Mouse (Mus musculus) erythroblast, embryonic 14.5 days (primary cell): ENCODE measurements around the gene Sprr1a. TPM values are rescaled to one million over a fixed set of nuclear protein-coding genes. Genes with fewer than 3 reads are reported as not detected.
"Not testable (repeated sequence)": the region's sequence is repeated elsewhere in the genome, so short reads cannot be mapped to it uniquely, and the experiment has no call there.

Source experiments
- H3K27me3 ChIP-seq: 2 replicates; pipeline ENCODE4 v1.6.1; 2012; ENCODE audit warnings: inconsistent platforms; ENCODE audit not compliant: control insufficient read depth
- H3K36me3 ChIP-seq: 2 replicates; pipeline ENCODE4 v1.6.1; 2012; ENCODE audit warnings: mild to moderate bottlenecking, inconsistent platforms; ENCODE audit not compliant: control insufficient read depth
- H3K4me1 ChIP-seq: 2 replicates; pipeline ENCODE4 v1.6.1; 2012; ENCODE audit warnings: inconsistent platforms; ENCODE audit not compliant: control insufficient read depth
- H3K4me3 ChIP-seq: replicated peaks from 2 replicates; pipeline ENCODE3; 2012; ENCODE audit warnings: moderate library complexity, mild to moderate bottlenecking, inconsistent platforms
- H3K9me3 ChIP-seq: 2 replicates; pipeline ENCODE4 v1.6.1; 2012; ENCODE audit warnings: low read length, inconsistent platforms, mixed read lengths; ENCODE audit not compliant: control insufficient read depth
- GATA1 ChIP-seq: IDR thresholded peaks from 2 replicates; pipeline ENCODE4 v1.6.1; 2012; ENCODE audit warnings: low read length, inconsistent platforms, mixed read lengths
- TAL1 ChIP-seq: IDR thresholded peaks from 3 replicates; pipeline ENCODE4 v1.6.1; 2012; ENCODE audit warnings: low read length, inconsistent platforms, mixed read lengths
- polyA plus RNA-seq: library from polyadenylated mRNA; stranded (reverse); fragments of >175 nt; gene quantifications from 2 replicates; pipeline ENCODE4 v1.2.3, GENCODE M21; 2012

Sprr1a gene
- not detected in 2 replicates for polyA plus RNA-seq

DNA sequence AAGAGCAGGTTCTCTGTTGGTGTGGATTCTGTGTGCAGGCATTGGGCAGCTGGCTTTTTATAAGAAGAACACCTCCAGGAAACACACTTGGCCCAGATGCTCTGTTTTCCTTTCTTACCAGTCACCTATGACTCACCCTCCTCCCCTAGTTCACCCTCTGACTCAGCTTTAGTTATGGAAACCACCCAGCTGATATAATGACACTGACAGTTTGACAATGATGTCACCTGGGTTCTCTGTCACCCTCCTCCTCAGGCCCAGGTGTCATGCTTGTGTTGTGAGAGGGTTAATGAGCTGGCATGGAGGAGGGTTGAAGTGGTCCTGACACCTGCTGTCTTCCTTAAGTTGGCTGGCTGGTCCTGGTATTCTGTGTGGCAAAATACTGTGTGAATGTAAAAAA lies at the start of gene Sprr1a:
Sprr1a (minus strand) TSS at position 33 of the 400 bp plus-strand sequence.
- H3K4me1 ChIP-seq: no peaks in the 10 kb centered on the region
- no peak for TF ChIP-seq GATA1
- no peak for TF ChIP-seq TAL1

DNA sequence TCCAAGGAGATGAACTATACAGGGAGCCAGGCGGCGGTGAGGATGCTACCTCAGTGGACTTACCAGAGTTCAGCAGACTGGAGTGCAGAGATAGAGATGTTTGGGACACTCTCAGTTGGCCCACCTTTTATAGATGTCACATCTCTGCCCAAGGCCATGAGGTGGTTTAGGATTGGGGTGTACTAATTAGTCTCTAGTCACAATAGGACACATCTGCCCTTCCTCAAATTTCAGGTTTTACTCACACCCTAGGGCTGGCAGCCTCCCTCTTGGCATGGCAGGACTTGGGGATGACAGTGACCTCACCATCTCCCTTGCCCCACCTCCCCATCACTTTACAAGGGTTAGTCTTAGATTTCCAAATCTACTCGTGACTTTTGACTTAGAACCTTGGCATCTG lies 48.7 kb upstream of the Sprr1a start, which contains the start of gene 2310046K23Rik:
2310046K23Rik (minus strand) TSS at position 101 of the 400 bp plus-strand sequence.
- Histone ChIP-seq H3K4me1 (no peaks in the 10 kb centered on the region), H3K36me3 (no peaks in the 10 kb centered on the region), H3K9me3 (no peaks in the 10 kb centered on the region), H3K4me3 (no peak within 1 kb of the TSS), H3K27me3 (no peaks in the 10 kb centered on the region)
- TF ChIP-seq TAL1 (no peak), GATA1 (no peak)

More for the DNA sequence above, at the start of gene Sprr1a:
- Histone ChIP-seq H3K36me3 (no peaks in the 10 kb centered on the region), H3K4me3 (no peak within 1 kb of the TSS), H3K9me3 (no peaks in the 10 kb centered on the region), H3K27me3 (no peaks in the 10 kb centered on the region)

DNA sequence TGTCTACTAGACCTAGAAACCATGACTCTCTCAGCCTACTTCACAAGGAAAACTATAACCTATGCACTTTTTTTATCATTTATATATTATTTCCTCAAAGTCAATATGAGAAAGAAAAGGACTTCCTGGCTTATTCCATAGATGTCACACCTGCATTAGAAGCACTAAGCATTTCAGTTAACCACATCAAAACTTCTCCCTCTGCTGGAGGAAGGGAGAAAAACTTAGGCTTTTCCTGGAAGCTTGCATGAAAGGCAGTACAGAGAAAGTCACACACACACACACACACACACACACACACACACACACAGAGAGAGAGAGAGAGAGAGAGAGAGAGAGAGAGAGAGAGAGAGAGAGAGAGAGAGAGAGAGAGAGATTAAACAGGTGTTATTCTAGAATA lies 26.6 kb upstream of the Sprr1a start:
- Histone ChIP-seq H3K9me3 (no peaks in the 10 kb centered on the region), H3K27me3 (no peaks in the 10 kb centered on the region), H3K36me3 (no peaks in the 10 kb centered on the region), H3K4me1 (no peaks in the 10 kb centered on the region), H3K4me3 (no peak overlapping the region)
- no peak for TF ChIP-seq TAL1
- TF ChIP-seq GATA1: no peak

DNA sequence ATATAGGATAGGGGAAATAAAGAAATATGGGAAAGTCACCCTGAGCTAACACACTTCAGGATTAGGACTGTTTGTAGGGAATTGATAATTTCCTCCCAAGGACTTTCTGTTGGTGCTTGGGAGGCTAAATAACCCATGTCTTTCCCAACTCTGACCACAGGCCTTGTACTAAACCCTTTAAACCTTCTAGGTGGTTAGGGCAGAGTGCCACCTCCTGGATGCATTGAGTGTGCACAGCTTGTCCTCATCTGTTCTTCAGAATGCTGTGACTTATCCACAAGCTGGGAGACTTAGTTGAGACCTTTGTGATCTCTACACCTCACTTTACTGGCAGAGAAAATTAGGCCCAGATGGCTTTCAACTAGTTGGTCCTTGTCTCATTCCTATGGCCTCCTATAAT lies 25.1 kb upstream of the Sprr1a start:
- Histone ChIP-seq H3K4me1 (no peaks in the 10 kb centered on the region), H3K36me3 (no peaks in the 10 kb centered on the region), H3K27me3 (no peaks in the 10 kb centered on the region), H3K4me3 (no peak overlapping the region), H3K9me3 (no peaks in the 10 kb centered on the region)
- no peak for TF ChIP-seq TAL1
- no peak for TF ChIP-seq GATA1

DNA sequence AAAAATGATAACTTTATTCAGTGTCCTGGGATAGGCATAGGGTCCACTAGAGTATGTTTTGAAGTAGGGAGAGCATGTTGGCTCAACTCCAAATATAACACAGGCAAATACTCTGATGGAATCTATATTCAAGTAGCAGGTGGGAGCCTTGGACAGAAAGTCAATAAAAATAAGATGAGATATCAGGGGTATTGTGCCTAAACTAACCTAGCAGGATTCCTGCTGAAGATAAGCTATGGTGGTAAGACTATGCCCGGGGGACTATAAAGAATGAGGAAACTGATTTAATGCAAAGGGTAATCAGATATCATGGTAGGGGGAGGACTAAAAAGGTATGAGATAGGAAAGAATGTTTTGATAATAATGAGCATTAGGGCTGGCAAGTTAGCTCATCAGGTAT lies 22.5 kb upstream of the Sprr1a start:
- Histone ChIP-seq H3K27me3 (no peaks in the 10 kb centered on the region), H3K36me3 (no peaks in the 10 kb centered on the region), H3K4me3 (no peak overlapping the region), H3K9me3 (no peaks in the 10 kb centered on the region), H3K4me1 (no peaks in the 10 kb centered on the region)
- TF ChIP-seq GATA1 (no peak), TAL1 (no peak)

DNA sequence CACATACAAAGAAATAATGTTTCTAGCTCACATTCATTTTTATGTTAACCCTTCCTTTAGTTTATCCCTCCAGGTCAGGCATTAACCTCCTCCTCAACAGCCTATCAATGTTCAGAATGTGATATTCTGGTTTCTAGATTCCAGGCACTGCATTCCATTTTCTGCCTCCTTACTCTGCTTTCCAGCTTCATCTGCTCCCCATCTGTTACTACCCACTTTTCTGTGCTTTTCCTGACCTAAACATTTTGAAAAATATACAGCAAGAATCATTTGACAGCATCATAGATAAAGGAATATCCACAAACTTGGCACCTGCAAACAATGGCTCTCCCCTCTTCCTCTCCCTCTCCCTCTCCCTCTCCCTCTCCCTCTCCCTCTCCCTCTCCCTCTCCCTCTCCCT lies 17.8 kb upstream of the Sprr1a start:
- TF ChIP-seq TAL1 (no peak), GATA1 (no peak)
- no peak overlapping the region for H3K4me3 ChIP-seq

DNA sequence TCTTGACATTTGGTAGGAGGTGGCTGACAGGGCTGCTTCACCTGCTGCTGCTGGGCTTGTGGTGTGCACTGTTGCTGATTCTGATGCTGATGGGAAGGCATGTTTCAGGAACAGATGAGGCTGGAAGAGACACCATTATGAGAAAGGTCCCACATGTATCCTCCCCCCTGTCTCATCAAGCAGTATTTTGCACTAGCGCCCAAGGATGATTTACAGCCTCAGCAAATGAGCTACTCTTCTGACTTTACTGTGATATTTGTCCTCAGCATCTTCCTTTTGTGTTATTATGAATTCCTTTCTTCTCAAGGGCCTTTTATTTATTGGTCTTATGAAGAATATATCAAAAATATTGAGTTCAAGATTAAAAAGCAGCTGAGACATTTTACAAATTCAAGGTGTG lies 14.7 kb upstream of the Sprr1a start, which contains the start of gene Sprr4:
Sprr4 (minus strand) TSS at position 101 of the 400 bp plus-strand sequence.
- Histone ChIP-seq H3K4me3 (no peak within 1 kb of the TSS), H3K4me1 (no peaks in the 10 kb centered on the region), H3K27me3 (no peaks in the 10 kb centered on the region), H3K9me3 (no peaks in the 10 kb centered on the region), H3K36me3 (no peaks in the 10 kb centered on the region)
- TF ChIP-seq GATA1: no peak
- TF ChIP-seq TAL1: no peak

More for the DNA sequence above, 17.8 kb upstream of the Sprr1a start:
- Histone ChIP-seq H3K27me3 (no peaks in the 10 kb centered on the region), H3K9me3 (no peaks in the 10 kb centered on the region), H3K36me3 (no peaks in the 10 kb centered on the region), H3K4me1 (no peaks in the 10 kb centered on the region)

DNA sequence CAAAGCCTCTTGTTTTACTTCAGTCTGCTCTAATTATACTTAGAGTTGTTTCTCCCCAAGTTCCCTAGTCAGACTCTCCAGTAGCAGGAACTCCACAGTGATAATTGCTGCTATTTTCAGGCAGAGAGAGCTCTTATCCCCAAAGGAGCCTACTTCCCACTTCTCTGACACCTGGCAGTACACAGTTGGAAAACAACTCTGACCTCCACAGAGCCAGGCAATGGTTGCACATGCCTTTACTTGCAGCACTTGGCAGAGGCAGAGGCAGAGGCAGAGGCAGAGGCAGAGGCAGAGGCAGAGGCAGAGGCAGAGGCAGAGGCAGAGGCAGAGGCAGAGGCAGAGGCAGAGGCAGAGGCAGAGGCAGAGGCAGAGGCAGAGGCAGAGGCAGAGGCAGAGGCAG lies 4.6 kb upstream of the Sprr1a start:
- H3K4me1 ChIP-seq, H3K9me3 ChIP-seq, H3K4me3 ChIP-seq, H3K36me3 ChIP-seq, H3K27me3 ChIP-seq: not testable (repeated sequence)

DNA sequence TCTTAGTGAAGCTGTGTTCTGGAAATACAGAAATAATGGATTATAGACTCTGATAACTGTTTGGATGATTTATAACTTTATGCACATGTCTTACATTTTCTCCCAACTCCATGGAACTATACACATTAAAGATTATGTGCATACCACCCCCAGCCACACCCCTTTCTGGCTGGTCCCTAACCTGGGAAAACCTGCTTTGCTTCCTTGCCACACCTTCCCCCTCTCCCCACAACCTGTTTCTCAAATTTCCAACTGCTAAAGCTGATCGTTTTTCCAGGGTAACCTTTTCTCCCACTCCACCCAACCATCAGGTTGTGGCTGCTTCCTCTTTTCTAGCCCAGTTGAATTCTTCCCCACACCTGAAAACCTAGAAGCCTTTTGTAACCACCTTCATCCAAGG lies 612 bp upstream of the Sprr1a start:
- TF ChIP-seq GATA1: no peak
- TF ChIP-seq TAL1: no peak
- Histone ChIP-seq H3K4me1 (no peaks in the 10 kb centered on the region), H3K9me3 (no peaks in the 10 kb centered on the region), H3K36me3 (no peaks in the 10 kb centered on the region), H3K27me3 (no peaks in the 10 kb centered on the region), H3K4me3 (no peak overlapping the region)

DNA sequence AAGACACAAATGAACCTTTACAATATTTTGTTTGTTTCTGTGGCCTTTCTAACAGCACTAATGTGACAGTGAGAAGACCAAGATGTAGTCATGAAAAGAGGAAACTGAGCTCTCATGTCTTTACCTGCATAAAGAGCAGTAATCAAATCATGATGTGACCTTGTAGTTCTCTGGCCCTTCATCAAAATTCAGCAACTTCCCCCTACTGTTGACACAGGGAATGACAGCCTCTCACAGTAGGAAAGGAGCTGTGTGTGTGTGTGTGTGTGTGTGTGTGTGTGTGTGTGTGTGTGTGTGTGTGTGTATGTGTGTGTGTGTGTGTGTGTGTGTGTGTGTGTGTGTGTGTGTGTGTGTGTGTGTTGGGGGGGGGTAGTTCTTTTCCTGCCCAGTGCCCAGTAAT lies 4.4 kb downstream of the Sprr1a start:
- not testable (repeated sequence) for H3K4me1 ChIP-seq, H3K9me3 ChIP-seq, H3K36me3 ChIP-seq, H3K27me3 ChIP-seq, H3K4me3 ChIP-seq
